Mouse (Mus musculus): ENCODE measurements at regions not wholly inside any gene's neighbourhood (a gene's known extent, or its start where the extent isn't known, plus 50 kb on each side); places are given as distances from the start of the nearest gene placed in this dataset.

GRCm38 (mm10) chr4:31468306-31468705 lies 495.6 kb upstream of the Map3k7 start:
- DNase-seq, result no peak
- intact Hi-C loops (cut with DNase I), result no loop called here

GRCm38 (mm10) chr4:31469803-31470202 lies 494.1 kb upstream of the Map3k7 start:
- intact Hi-C loops (cut with DNase I), result no loop called here
- no peak for DNase-seq

GRCm38 (mm10) chr4:31492535-31492934 lies 471.4 kb upstream of the Map3k7 start:
- no peak for DNase-seq
- intact Hi-C loops (cut with DNase I), result no loop called here

- no peak for DNase-seq
- intact Hi-C loops (cut with DNase I), result no loop called here
These were observed 470.8 kb upstream of the Map3k7 start for GRCm38 (mm10) chr4:31493087-31493511.

- no peak for DNase-seq
- intact Hi-C loops (cut with DNase I), result no loop called here
These were observed 464.0 kb upstream of the Map3k7 start for GRCm38 (mm10) chr4:31499888-31500287.

GRCm38 (mm10) chr4:31500432-31500831 lies 463.5 kb upstream of the Map3k7 start:
- intact Hi-C loops (cut with DNase I), result no loop called here
- DNase-seq, result no peak

GRCm38 (mm10) chr4:31525638-31526207 lies 438.2 kb upstream of the Map3k7 start:
- intact Hi-C loops (cut with DNase I), result no loop called here
- no peak for DNase-seq

- intact Hi-C loops (cut with DNase I), result no loop called here
These were observed 427.1 kb upstream of the Map3k7 start for GRCm38 (mm10) chr4:31536811-31537210.

GRCm38 (mm10) chr4:31553780-31554394 lies 410.0 kb upstream of the Map3k7 start:
- no peak for DNase-seq
- intact Hi-C loops (cut with DNase I), result no loop called here

More at GRCm38 (mm10) chr4:31536811-31537210, 427.1 kb upstream of the Map3k7 start:
- no peak for DNase-seq

- no peak for DNase-seq
- intact Hi-C loops (cut with DNase I), result no loop called here
These were observed 408.8 kb upstream of the Map3k7 start for GRCm38 (mm10) chr4:31555077-31555476.

- intact Hi-C loops (cut with DNase I), result no loop called here
- no peak for DNase-seq
These were observed 406.6 kb upstream of the Map3k7 start for GRCm38 (mm10) chr4:31557261-31557660.

GRCm38 (mm10) chr4:31560305-31560704 lies 403.6 kb upstream of the Map3k7 start:
- intact Hi-C loops (cut with DNase I), result no loop called here
- DNase-seq, result no peak

- DNase-seq, result no peak
- intact Hi-C loops (cut with DNase I), result no loop called here
These were observed 402.7 kb upstream of the Map3k7 start for GRCm38 (mm10) chr4:31561183-31561582.

- intact Hi-C loops (cut with DNase I), result no loop called here
- DNase-seq, result no peak
These were observed 402.1 kb upstream of the Map3k7 start for GRCm38 (mm10) chr4:31561823-31562222.

GRCm38 (mm10) chr4:31566158-31566557 lies 397.7 kb upstream of the Map3k7 start:
- DNase-seq, result no peak
- intact Hi-C loops (cut with DNase I), result no loop called here

GRCm38 (mm10) chr4:31566834-31567233 lies 397.1 kb upstream of the Map3k7 start:
- intact Hi-C loops (cut with DNase I), result no loop called here
- DNase-seq, result no peak

- intact Hi-C loops (cut with DNase I), result no loop called here
- DNase-seq, result no peak
These were observed 394.2 kb upstream of the Map3k7 start for GRCm38 (mm10) chr4:31569687-31570086.

GRCm38 (mm10) chr4:31576982-31577579 lies 386.8 kb upstream of the Map3k7 start:
- no peak for DNase-seq
- intact Hi-C loops (cut with DNase I), result no loop called here

- intact Hi-C loops (cut with DNase I), result no loop called here
- DNase-seq, result no peak
These were observed 380.4 kb upstream of the Map3k7 start for GRCm38 (mm10) chr4:31583495-31583894.

- intact Hi-C loops (cut with DNase I), result no loop called here
- DNase-seq, result no peak
These were observed 379.7 kb upstream of the Map3k7 start for GRCm38 (mm10) chr4:31584171-31584570.

- no peak for DNase-seq
- intact Hi-C loops (cut with DNase I), result no loop called here
These were observed 369.8 kb upstream of the Map3k7 start for GRCm38 (mm10) chr4:31594089-31594488.

GRCm38 (mm10) chr4:31601536-31601935 lies 362.4 kb upstream of the Map3k7 start:
- intact Hi-C loops (cut with DNase I), result no loop called here

More at GRCm38 (mm10) chr4:31601536-31601935, 362.4 kb upstream of the Map3k7 start:
- no peak for DNase-seq

Data from gastrocnemius, postnatal 36 days (tissue).